Mouse (Mus musculus): ENCODE measurements at regions not wholly inside any gene's neighbourhood (a gene's known extent, or its start where the extent isn't known, plus 50 kb on each side); places are given as distances from the start of the nearest gene placed in this dataset.

- H3K27me3 ChIP-seq (ENCODE audit: insufficient read depth, low read length) = no peaks in the 10 kb centered on the region
- TF ChIP-seq POU5F1 (IDR thresholded peaks at IDR 0.05; ENCODE audit: borderline replicate concordance, low read length) (no peak), NANOG (IDR thresholded peaks at IDR 0.05; ENCODE audit: borderline replicate concordance, low read length) (no peak), CTCF (conservative IDR thresholded peaks at IDR 0.05; ENCODE audit: low read length) (no peak)
- H3K4me1 ChIP-seq (replicated peaks; ENCODE audit: low read depth, low read length) = no peaks in the 10 kb centered on the region
- no peak overlapping the region for H3K4me3 ChIP-seq (replicated peaks; ENCODE audit: low read length)
- no peaks in the 10 kb centered on the region for H3K9me3 ChIP-seq (ENCODE audit: low read length)
- no peaks in the 10 kb centered on the region for H3K36me3 ChIP-seq (ENCODE audit: insufficient read depth, low read length)
Observed at GRCm38 (mm10) chr13:39278101-39278500, 317.4 kb upstream of the Slc35b3 start.

DNA sequence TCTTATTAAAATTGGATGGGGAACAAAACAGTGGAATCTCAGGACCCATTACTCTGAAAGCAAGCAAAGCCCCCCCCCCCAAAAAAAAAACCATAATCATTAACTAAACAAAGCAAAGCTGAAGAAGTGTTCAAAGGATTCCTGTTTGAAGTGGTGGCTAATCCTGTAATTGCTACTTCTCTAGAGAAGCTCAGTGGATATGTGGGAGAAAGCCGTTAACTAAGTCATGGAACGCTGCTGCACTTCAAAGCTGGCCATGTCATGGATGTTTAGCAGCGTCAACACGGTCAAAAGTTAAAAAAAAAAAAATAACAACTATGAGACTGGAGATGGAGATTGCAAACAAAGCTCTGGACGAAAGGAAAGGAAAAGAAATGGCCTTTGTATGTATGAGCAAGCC lies 305.3 kb upstream of the Slc35b3 start:
- Histone ChIP-seq H3K36me3 (ENCODE audit: insufficient read depth, low read length) (no peaks in the 10 kb centered on the region), H3K4me1 (replicated peaks; ENCODE audit: low read depth, low read length) (no peaks in the 10 kb centered on the region), H3K9me3 (ENCODE audit: low read length) (no peaks in the 10 kb centered on the region), H3K4me3 (replicated peaks; ENCODE audit: low read length) (no peak overlapping the region), H3K27me3 (ENCODE audit: insufficient read depth, low read length) (no peaks in the 10 kb centered on the region)
- TF ChIP-seq POU5F1 (IDR thresholded peaks at IDR 0.05; ENCODE audit: borderline replicate concordance, low read length) = no peak
- TF ChIP-seq NANOG (IDR thresholded peaks at IDR 0.05; ENCODE audit: borderline replicate concordance, low read length) = no peak
- no peak for TF ChIP-seq CTCF (conservative IDR thresholded peaks at IDR 0.05; ENCODE audit: low read length)

- Histone ChIP-seq H3K36me3 (ENCODE audit: insufficient read depth, low read length) (no peaks in the 10 kb centered on the region), H3K9me3 (ENCODE audit: low read length) (no peaks in the 10 kb centered on the region), H3K4me1 (replicated peaks; ENCODE audit: low read depth, low read length) (no peaks in the 10 kb centered on the region), H3K4me3 (replicated peaks; ENCODE audit: low read length) (no peak overlapping the region), H3K27me3 (ENCODE audit: insufficient read depth, low read length) (no peaks in the 10 kb centered on the region)
- no peak for TF ChIP-seq POU5F1 (IDR thresholded peaks at IDR 0.05; ENCODE audit: borderline replicate concordance, low read length)
- no peak for TF ChIP-seq CTCF (conservative IDR thresholded peaks at IDR 0.05; ENCODE audit: low read length)
Observed at GRCm38 (mm10) chr13:39256708-39257107, 296.0 kb upstream of the Slc35b3 start.

GRCm38 (mm10) chr13:39255338-39255737 lies 294.7 kb upstream of the Slc35b3 start:
- H3K4me3 ChIP-seq (replicated peaks; ENCODE audit: low read length) = no peak overlapping the region
- TF ChIP-seq POU5F1 (IDR thresholded peaks at IDR 0.05; ENCODE audit: borderline replicate concordance, low read length) = no peak
- no peak for TF ChIP-seq NANOG (IDR thresholded peaks at IDR 0.05; ENCODE audit: borderline replicate concordance, low read length)
- TF ChIP-seq CTCF (conservative IDR thresholded peaks at IDR 0.05; ENCODE audit: low read length) = no peak
- no peaks in the 10 kb centered on the region for H3K9me3 ChIP-seq (ENCODE audit: low read length)
- no peaks in the 10 kb centered on the region for H3K4me1 ChIP-seq (replicated peaks; ENCODE audit: low read depth, low read length)
- H3K27me3 ChIP-seq (ENCODE audit: insufficient read depth, low read length) = no peaks in the 10 kb centered on the region
- H3K36me3 ChIP-seq (ENCODE audit: insufficient read depth, low read length) = no peaks in the 10 kb centered on the region

DNA sequence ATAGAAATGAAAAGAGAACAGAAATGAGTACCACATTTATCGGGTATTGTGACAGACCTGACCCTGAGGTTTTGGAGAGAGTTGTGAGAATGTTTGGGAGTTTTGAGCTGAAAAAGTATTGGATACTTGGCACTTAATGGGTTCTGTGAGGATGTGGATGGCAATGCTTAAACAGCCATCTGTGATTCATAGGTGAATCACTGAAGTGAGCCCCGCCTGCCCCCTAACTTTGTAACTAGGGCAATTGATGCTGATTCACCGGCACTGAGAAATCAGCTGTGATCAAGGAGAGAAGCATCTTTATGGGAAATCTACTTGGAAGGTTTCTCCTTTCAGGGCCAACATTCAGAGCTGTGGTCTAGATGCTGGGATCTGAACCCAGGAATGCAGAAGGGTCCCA lies 291.9 kb upstream of the Slc35b3 start:
- no peak for TF ChIP-seq CTCF (conservative IDR thresholded peaks at IDR 0.05; ENCODE audit: low read length)
- TF ChIP-seq POU5F1 (IDR thresholded peaks at IDR 0.05; ENCODE audit: borderline replicate concordance, low read length) = no peak
- TF ChIP-seq NANOG (IDR thresholded peaks at IDR 0.05; ENCODE audit: borderline replicate concordance, low read length) = no peak
- Histone ChIP-seq H3K36me3 (ENCODE audit: insufficient read depth, low read length) (no peaks in the 10 kb centered on the region), H3K9me3 (ENCODE audit: low read length) (no peaks in the 10 kb centered on the region), H3K4me1 (replicated peaks; ENCODE audit: low read depth, low read length) (no peaks in the 10 kb centered on the region), H3K4me3 (replicated peaks; ENCODE audit: low read length) (no peak overlapping the region), H3K27me3 (ENCODE audit: insufficient read depth, low read length) (no peaks in the 10 kb centered on the region)

DNA sequence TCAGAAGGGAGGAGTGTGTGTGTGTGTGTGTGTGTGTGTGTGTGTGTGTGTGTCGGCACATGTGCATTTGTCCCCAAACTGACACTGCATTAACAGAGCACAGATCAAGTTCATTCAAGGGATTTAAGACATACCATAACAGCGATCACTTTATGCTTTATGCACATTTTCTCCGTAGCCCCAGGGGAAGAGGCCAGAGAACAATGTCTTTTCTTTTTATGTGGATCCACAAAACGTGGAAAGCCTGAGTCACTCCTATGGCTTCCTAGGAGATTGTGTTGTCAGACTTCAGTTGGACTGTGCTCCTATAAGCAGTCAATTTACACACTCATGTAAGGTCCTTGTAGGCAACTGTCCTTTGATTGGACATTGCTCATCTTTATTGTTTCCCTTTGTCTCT lies 289.4 kb upstream of the Slc35b3 start:
- TF ChIP-seq POU5F1 (IDR thresholded peaks at IDR 0.05; ENCODE audit: borderline replicate concordance, low read length) = no peak
- TF ChIP-seq CTCF (conservative IDR thresholded peaks at IDR 0.05; ENCODE audit: low read length) = no peak
- no peak for TF ChIP-seq NANOG (IDR thresholded peaks at IDR 0.05; ENCODE audit: borderline replicate concordance, low read length)
- no peaks in the 10 kb centered on the region for H3K4me1 ChIP-seq (replicated peaks; ENCODE audit: low read depth, low read length)
- no peak overlapping the region for H3K4me3 ChIP-seq (replicated peaks; ENCODE audit: low read length)
- no peaks in the 10 kb centered on the region for H3K9me3 ChIP-seq (ENCODE audit: low read length)
- no peaks in the 10 kb centered on the region for H3K27me3 ChIP-seq (ENCODE audit: insufficient read depth, low read length)
- H3K36me3 ChIP-seq (ENCODE audit: insufficient read depth, low read length) = no peaks in the 10 kb centered on the region

GRCm38 (mm10) chr13:39226829-39227228 lies 266.2 kb upstream of the Slc35b3 start:
- TF ChIP-seq NANOG (IDR thresholded peaks at IDR 0.05; ENCODE audit: borderline replicate concordance, low read length) = no peak
- no peak for TF ChIP-seq CTCF (conservative IDR thresholded peaks at IDR 0.05; ENCODE audit: low read length)
- no peak for TF ChIP-seq POU5F1 (IDR thresholded peaks at IDR 0.05; ENCODE audit: borderline replicate concordance, low read length)
- Histone ChIP-seq H3K4me3 (replicated peaks; ENCODE audit: low read length) (no peak overlapping the region), H3K9me3 (ENCODE audit: low read length) (no peaks in the 10 kb centered on the region), H3K27me3 (ENCODE audit: insufficient read depth, low read length) (no peaks in the 10 kb centered on the region), H3K4me1 (replicated peaks; ENCODE audit: low read depth, low read length) (no peaks in the 10 kb centered on the region), H3K36me3 (ENCODE audit: insufficient read depth, low read length) (no peaks in the 10 kb centered on the region)

GRCm38 (mm10) chr13:39225651-39226050 lies 265.0 kb upstream of the Slc35b3 start:
- no peaks in the 10 kb centered on the region for H3K9me3 ChIP-seq (ENCODE audit: low read length)
- no peak for TF ChIP-seq NANOG (IDR thresholded peaks at IDR 0.05; ENCODE audit: borderline replicate concordance, low read length)
- no peak for TF ChIP-seq POU5F1 (IDR thresholded peaks at IDR 0.05; ENCODE audit: borderline replicate concordance, low read length)
- no peak for TF ChIP-seq CTCF (conservative IDR thresholded peaks at IDR 0.05; ENCODE audit: low read length)
- no peaks in the 10 kb centered on the region for H3K36me3 ChIP-seq (ENCODE audit: insufficient read depth, low read length)
- no peaks in the 10 kb centered on the region for H3K4me1 ChIP-seq (replicated peaks; ENCODE audit: low read depth, low read length)
- no peak overlapping the region for H3K4me3 ChIP-seq (replicated peaks; ENCODE audit: low read length)
- H3K27me3 ChIP-seq (ENCODE audit: insufficient read depth, low read length) = no peaks in the 10 kb centered on the region

GRCm38 (mm10) chr13:39211076-39211475 lies 250.4 kb upstream of the Slc35b3 start:
- Histone ChIP-seq H3K27me3 (ENCODE audit: insufficient read depth, low read length) (no peaks in the 10 kb centered on the region; the same call in 1 of the 2 replicates), H3K4me1 (replicated peaks; ENCODE audit: low read depth, low read length) (no peaks in the 10 kb centered on the region), H3K36me3 (ENCODE audit: insufficient read depth, low read length) (no peaks in the 10 kb centered on the region), H3K4me3 (replicated peaks; ENCODE audit: low read length) (no peak overlapping the region), H3K9me3 (ENCODE audit: low read length) (no peaks in the 10 kb centered on the region)
- TF ChIP-seq CTCF (conservative IDR thresholded peaks at IDR 0.05; ENCODE audit: low read length) = no peak
- TF ChIP-seq POU5F1 (IDR thresholded peaks at IDR 0.05; ENCODE audit: borderline replicate concordance, low read length) = no peak
- no peak for TF ChIP-seq NANOG (IDR thresholded peaks at IDR 0.05; ENCODE audit: borderline replicate concordance, low read length)

All from E14TG2a.4 (cell line).